Mouse (Mus musculus): ENCODE measurements around the gene Ddias. TPM values are rescaled to one million over a fixed set of nuclear protein-coding genes. Genes with fewer than 3 reads are reported as not detected.

The Ddias gene
- total and polyA plus RNA-seq, 2 experiments from 2014 or later, result 2.4 to 3.7 TPM

DNA sequence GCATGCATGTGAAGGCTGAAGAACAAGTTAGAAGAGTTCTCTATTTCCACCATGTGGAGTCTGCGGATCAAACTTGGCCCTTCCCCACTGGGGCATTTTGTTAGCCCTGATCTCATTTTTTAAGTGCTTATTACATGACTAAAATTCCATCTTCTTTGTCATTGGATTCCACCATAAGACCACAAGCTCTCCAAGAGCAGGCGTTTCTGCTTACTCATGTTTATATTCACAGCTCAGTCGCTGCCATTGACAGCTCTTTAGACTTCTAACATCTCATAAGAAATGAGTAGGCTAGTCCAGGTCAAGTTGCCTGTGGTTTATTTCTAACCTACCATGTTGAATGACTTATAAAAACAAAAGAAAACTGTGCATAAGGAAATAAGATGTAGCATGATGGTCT lies 47.8 kb downstream of the Ddias start:
- no peak overlapping the region for H3K27ac ChIP-seq (ENCODE audit: low read depth, low read length)
- no peak for TF ChIP-seq CTCF (IDR thresholded peaks at IDR 0.05)
- no peaks in the 10 kb centered on the region for H3K9me3 ChIP-seq (ENCODE audit: low read length)
- no peak overlapping the region for H3K4me3 ChIP-seq (ENCODE audit: low read depth, low read length)
- ATAC-seq (ENCODE audit: low FRiP score) (no peak), DNase-seq (ENCODE audit: low spot score) (no peak)
- no peak overlapping the region for H3K4me2 ChIP-seq (ENCODE audit: low read depth, low read length, poor library complexity, severe bottlenecking)
- no peaks in the 10 kb centered on the region for H3K4me1 ChIP-seq (ENCODE audit: insufficient read depth, low read length)
- no peaks in the 10 kb centered on the region for H3K27me3 ChIP-seq (ENCODE audit: insufficient read depth, low read length)
- no peak overlapping the region for H3K9ac ChIP-seq (replicated peaks; ENCODE audit: low read length, poor library complexity, severe bottlenecking)
- no peaks in the 10 kb centered on the region for H3K36me3 ChIP-seq (ENCODE audit: insufficient read depth, low read length)
- WGBS, result 90% methylated on average over 3 of the region's 3 CpGs

DNA sequence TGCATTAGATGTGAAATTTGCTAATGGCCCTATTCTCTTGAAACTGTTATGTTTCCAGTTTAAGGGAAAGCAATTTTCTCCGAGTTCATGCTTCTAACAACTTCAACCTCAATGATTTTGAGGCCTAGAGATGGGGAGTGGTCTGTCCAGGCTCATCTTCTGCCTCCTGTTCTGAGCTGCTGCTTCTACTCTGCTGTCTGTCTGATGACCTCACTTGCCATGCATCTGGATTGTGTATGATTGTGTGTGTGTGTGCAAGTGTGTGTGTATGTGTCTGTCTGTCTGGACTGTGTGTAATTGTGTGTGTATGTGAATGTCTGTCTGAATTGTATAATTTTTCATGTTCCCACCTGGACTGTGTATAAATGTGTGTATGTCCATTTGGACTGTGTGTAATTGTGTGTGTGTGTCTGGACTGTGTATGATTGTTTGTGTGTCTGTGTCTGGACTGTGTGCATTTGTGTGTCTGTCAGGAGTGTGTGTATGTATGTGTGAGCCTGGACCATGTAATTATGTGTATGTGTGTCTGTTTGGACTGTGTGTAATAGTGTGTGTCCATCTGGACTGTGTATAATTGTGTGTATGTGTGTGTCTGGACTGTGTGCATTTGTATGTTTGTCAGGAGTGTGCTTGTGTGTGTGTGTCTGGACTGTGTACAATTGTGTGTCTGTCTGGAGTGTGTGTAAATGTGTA lies 51.5 kb downstream of the Ddias start:
- H3K27me3 ChIP-seq (ENCODE audit: insufficient read depth, low read length), result no peaks in the 10 kb centered on the region
- H3K4me3 ChIP-seq (ENCODE audit: low read depth, low read length), result no peak overlapping the region
- ATAC-seq (ENCODE audit: low FRiP score) (no peak), DNase-seq (ENCODE audit: low spot score) (no peak)
- no peaks in the 10 kb centered on the region for H3K4me1 ChIP-seq (ENCODE audit: insufficient read depth, low read length)
- no peaks in the 10 kb centered on the region for H3K36me3 ChIP-seq (ENCODE audit: insufficient read depth, low read length)
- no peak overlapping the region for H3K4me2 ChIP-seq (ENCODE audit: low read depth, low read length, poor library complexity, severe bottlenecking)
- H3K9ac ChIP-seq (replicated peaks; ENCODE audit: low read length, poor library complexity, severe bottlenecking), result no peak overlapping the region
- no peak for TF ChIP-seq CTCF (IDR thresholded peaks at IDR 0.05)
- H3K27ac ChIP-seq (ENCODE audit: low read depth, low read length), result no peak overlapping the region
- 64% methylated on average over 1 of the region's 1 CpGs for WGBS
- no peaks in the 10 kb centered on the region for H3K9me3 ChIP-seq (ENCODE audit: low read length)

DNA sequence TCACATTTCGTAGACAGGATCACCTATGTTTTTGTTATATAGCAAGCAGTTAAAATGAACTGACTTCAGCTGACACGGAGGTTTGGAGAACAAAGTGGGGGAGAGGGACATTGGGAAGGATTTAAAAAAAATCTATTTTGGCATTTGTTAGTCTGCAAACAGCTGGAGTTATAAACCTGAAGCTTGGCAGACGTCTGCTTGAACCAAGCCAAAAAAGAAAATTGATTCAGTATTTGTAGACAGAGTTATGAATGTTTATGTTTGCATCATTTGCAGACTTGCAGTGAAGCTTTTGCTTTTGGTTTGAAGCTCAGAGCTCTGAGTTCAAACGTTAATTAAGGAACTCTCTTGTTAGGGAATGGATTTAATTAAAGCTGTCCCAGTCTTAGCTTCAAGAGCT lies 52.2 kb downstream of the Ddias start:
- H3K27me3 ChIP-seq (ENCODE audit: insufficient read depth, low read length), result no peaks in the 10 kb centered on the region
- TF ChIP-seq CTCF (IDR thresholded peaks at IDR 0.05), result no peak
- WGBS, result 53% methylated on average over 4 of the region's 4 CpGs
- ATAC-seq (ENCODE audit: low FRiP score) (no peak), DNase-seq (ENCODE audit: low spot score) (no peak)
- no peak overlapping the region for H3K9ac ChIP-seq (replicated peaks; ENCODE audit: low read length, poor library complexity, severe bottlenecking)
- H3K27ac ChIP-seq (ENCODE audit: low read depth, low read length), result no peak overlapping the region
- no peak overlapping the region for H3K4me3 ChIP-seq (ENCODE audit: low read depth, low read length)
- no peaks in the 10 kb centered on the region for H3K36me3 ChIP-seq (ENCODE audit: insufficient read depth, low read length)
- H3K9me3 ChIP-seq (ENCODE audit: low read length), result no peaks in the 10 kb centered on the region
- H3K4me1 ChIP-seq (ENCODE audit: insufficient read depth, low read length), result no peaks in the 10 kb centered on the region
- no peak overlapping the region for H3K4me2 ChIP-seq (ENCODE audit: low read depth, low read length, poor library complexity, severe bottlenecking)

DNA sequence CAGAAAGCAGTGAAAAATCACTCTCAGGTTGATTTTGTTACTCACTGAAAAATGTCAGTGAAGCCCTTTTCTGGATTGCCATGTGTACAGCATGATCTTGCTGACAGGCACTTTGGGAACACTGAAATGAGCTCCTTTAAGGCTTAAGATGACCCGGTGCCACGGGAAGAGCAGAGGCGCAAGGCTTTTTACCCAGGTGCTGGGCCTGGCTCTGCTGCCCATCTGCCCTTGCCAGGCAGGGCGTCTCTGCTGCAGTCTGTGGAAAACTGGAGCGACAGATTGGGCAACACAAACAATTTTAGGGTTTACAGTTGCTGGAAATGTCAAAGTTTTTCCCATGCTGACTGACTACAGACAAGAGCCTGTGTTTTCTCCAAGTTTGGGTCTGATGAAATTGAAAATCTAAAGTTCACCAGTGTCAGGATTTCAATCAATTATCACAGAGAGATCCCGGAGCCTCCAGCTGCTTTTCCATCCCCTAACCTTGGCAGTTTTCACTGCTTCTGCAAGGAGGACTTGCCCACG lies 53.0 kb downstream of the Ddias start:
- ATAC-seq (ENCODE audit: low FRiP score) (no peak), DNase-seq (ENCODE audit: low spot score) (no peak)
- TF ChIP-seq CTCF (IDR thresholded peaks at IDR 0.05), result no peak
- no peak overlapping the region for H3K27ac ChIP-seq (ENCODE audit: low read depth, low read length)
- H3K4me1 ChIP-seq (ENCODE audit: insufficient read depth, low read length), result no peaks in the 10 kb centered on the region
- H3K9ac ChIP-seq (replicated peaks; ENCODE audit: low read length, poor library complexity, severe bottlenecking), result no peak overlapping the region
- WGBS, result 73% methylated on average over 7 of the region's 7 CpGs
- H3K9me3 ChIP-seq (ENCODE audit: low read length), result no peaks in the 10 kb centered on the region
- H3K4me3 ChIP-seq (ENCODE audit: low read depth, low read length), result no peak overlapping the region
- H3K4me2 ChIP-seq (ENCODE audit: low read depth, low read length, poor library complexity, severe bottlenecking), result no peak overlapping the region
- no peaks in the 10 kb centered on the region for H3K27me3 ChIP-seq (ENCODE audit: insufficient read depth, low read length)
- H3K36me3 ChIP-seq (ENCODE audit: insufficient read depth, low read length), result no peaks in the 10 kb centered on the region

DNA sequence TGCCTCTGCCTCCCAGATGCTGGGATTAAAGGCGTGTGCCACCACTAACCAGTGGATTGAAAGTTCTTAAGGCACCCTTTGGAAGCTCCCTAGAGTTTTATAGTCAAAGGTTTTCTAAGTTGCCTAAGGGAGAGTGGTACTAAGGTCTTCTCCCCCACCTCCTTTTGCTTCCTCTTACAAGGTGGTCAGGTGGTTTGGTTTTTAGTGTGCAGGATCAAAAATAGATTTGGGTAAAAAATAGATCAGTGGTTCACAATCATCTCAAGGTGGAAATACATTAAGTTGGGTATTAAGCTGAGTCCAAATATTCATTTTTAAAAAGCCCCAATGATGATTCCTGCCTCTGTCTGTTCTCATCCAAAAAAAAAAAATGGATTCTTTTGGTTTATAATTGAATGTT lies 53.6 kb downstream of the Ddias start:
- Histone ChIP-seq H3K4me3 (ENCODE audit: low read depth, low read length) (no peak overlapping the region), H3K27ac (ENCODE audit: low read depth, low read length) (no peak overlapping the region), H3K9ac (replicated peaks; ENCODE audit: low read length, poor library complexity, severe bottlenecking) (no peak overlapping the region), H3K9me3 (ENCODE audit: low read length) (no peaks in the 10 kb centered on the region), H3K27me3 (ENCODE audit: insufficient read depth, low read length) (no peaks in the 10 kb centered on the region), H3K36me3 (ENCODE audit: insufficient read depth, low read length) (no peaks in the 10 kb centered on the region), H3K4me1 (ENCODE audit: insufficient read depth, low read length) (no peaks in the 10 kb centered on the region), H3K4me2 (ENCODE audit: low read depth, low read length, poor library complexity, severe bottlenecking) (no peak overlapping the region)
- no peak for TF ChIP-seq CTCF (IDR thresholded peaks at IDR 0.05)
- no peak for ATAC-seq (ENCODE audit: low FRiP score)
- 95% methylated on average over 1 of the region's 1 CpGs for WGBS
- DNase-seq (ENCODE audit: low spot score), result no peak

DNA sequence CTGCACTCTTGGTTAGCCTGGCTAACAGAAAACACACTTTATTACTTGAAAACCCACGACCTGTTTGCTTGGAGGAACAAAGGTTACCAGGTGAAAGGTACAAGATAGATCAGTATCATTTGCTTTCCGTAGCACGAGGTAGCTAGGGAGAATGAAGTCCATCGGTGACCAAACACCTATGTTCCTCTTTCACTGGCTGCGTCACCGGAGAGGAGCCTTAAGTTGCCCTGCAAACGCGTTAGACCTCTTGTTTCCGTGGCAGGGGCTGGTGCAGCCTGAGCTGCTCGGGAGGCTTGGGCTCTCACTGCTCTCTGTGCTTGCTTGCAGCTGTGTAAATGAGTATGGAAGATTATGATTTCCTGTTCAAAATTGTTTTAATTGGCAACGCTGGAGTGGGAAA lies 54.4 kb downstream of the Ddias start:
- H3K36me3 ChIP-seq (ENCODE audit: insufficient read depth, low read length), result no peaks in the 10 kb centered on the region
- ATAC-seq (ENCODE audit: low FRiP score), result no peak
- no peak for DNase-seq (ENCODE audit: low spot score)
- no peak overlapping the region for H3K4me2 ChIP-seq (ENCODE audit: low read depth, low read length, poor library complexity, severe bottlenecking)
- 87% methylated on average over 11 of the region's 11 CpGs for WGBS
- no peaks in the 10 kb centered on the region for H3K9me3 ChIP-seq (ENCODE audit: low read length)
- TF ChIP-seq CTCF (IDR thresholded peaks at IDR 0.05), result no peak
- no peak overlapping the region for H3K9ac ChIP-seq (replicated peaks; ENCODE audit: low read length, poor library complexity, severe bottlenecking)
- H3K27ac ChIP-seq (ENCODE audit: low read depth, low read length), result no peak overlapping the region
- H3K27me3 ChIP-seq (ENCODE audit: insufficient read depth, low read length), result no peaks in the 10 kb centered on the region
- no peak overlapping the region for H3K4me3 ChIP-seq (ENCODE audit: low read depth, low read length)
- no peaks in the 10 kb centered on the region for H3K4me1 ChIP-seq (ENCODE audit: insufficient read depth, low read length)
